Mouse (Mus musculus) MEL (cell line): ENCODE data around the gene Tcl1b5. TPM values are rescaled to one million over a fixed set of nuclear protein-coding genes. Genes with fewer than 3 reads are reported as not detected.

ENCODE experiments used
- DNase-seq: peaks from one replicate; pipeline ENCODE4 v3.0.0; 2011; ENCODE audit warnings: low read depth, low spot score
- H3K27ac ChIP-seq: 2 replicates; pipeline ENCODE4 v1.5.1; 2012; ENCODE audit warnings: low read depth, mild to moderate bottlenecking, control low read depth, low read length, moderate library complexity; ENCODE audit not compliant: control insufficient read depth
- H3K27me3 ChIP-seq, 2 experiments: fragments of 150-350 bp in 1 of 2; sonication (generic) in 1 of 2; 2 replicates each; pipeline ENCODE4 v1.6.1; 2012; ENCODE audit warnings: low read length in 2 of 2, mild to moderate bottlenecking in 2 of 2, improper control_type of control experiment in 1 of 2, moderate library complexity in 1 of 2; ENCODE audit not compliant: insufficient read depth in 2 of 2, control insufficient read depth in 1 of 2
- H3K36me3 ChIP-seq, 2 experiments: 2 replicates each; pipeline ENCODE4 v1.6.1; 2012 to 2014; ENCODE audit warnings: low read length in 2 of 2, improper control_type of control experiment in 1 of 2, inconsistent platforms in 1 of 2, mild to moderate bottlenecking in 1 of 2; ENCODE audit not compliant: insufficient read depth in 2 of 2, control insufficient read depth in 1 of 2
- H3K4me1 ChIP-seq, 2 experiments: fragments of 150-350 bp in 1 of 2; sonication (generic) in 1 of 2; 2 replicates each; pipeline ENCODE4 v1.6.1; 2012; ENCODE audit warnings: low read length in 2 of 2, improper control_type of control experiment in 1 of 2, mild to moderate bottlenecking in 1 of 2; ENCODE audit not compliant: insufficient read depth in 2 of 2, control insufficient read depth in 1 of 2
- H3K4me3 ChIP-seq, 2 experiments: fragments of 150-350 bp in 1 of 2; sonication (generic) in 1 of 2; 2 replicates each; pipeline ENCODE4 v1.5.1; 2012; ENCODE audit warnings: low read depth in 2 of 2, low read length in 2 of 2, mild to moderate bottlenecking in 2 of 2, moderate library complexity in 2 of 2, control low read depth in 1 of 2, improper control_type of control experiment in 1 of 2; ENCODE audit not compliant: control insufficient read depth in 1 of 2, insufficient read depth in 1 of 2
- H3K79me2 ChIP-seq: 2 replicates; pipeline ENCODE4 v1.6.1; 2012; ENCODE audit warnings: mild to moderate bottlenecking, low read length, moderate library complexity; ENCODE audit not compliant: control insufficient read depth, poor library complexity, insufficient read depth
- H3K9ac ChIP-seq: 2 replicates; pipeline ENCODE4 v1.6.1; 2012; ENCODE audit warnings: low read depth, mild to moderate bottlenecking, control low read depth, low read length, moderate library complexity; ENCODE audit not compliant: control insufficient read depth, poor library complexity, severe bottlenecking
- H3K9me3 ChIP-seq: fragments of 150-350 bp; sonication (generic); replicated peaks from 2 replicates; pipeline ENCODE4 v1.6.1; 2012; ENCODE audit warnings: mild to moderate bottlenecking, low read length, improper control_type of control experiment, moderate library complexity; ENCODE audit not compliant: insufficient read depth
- CHD1 ChIP-seq: IDR thresholded peaks from 2 replicates; pipeline ENCODE4 v1.6.1; 2012; ENCODE audit warnings: low read depth, mild to moderate bottlenecking, inconsistent platforms, low read length, improper control_type of control experiment
- CHD2 ChIP-seq: IDR thresholded peaks from 2 replicates; pipeline ENCODE4 v1.6.1; 2011; ENCODE audit warnings: low read length, improper control_type of control experiment
- CTCF ChIP-seq, 3 experiments: IDR thresholded peaks in 2 of 3; conservative IDR thresholded peaks in 1 of 3; 2 replicates each; pipeline ENCODE4 v1.5.1; 2011 to 2012; ENCODE audit warnings: low read length in 3 of 3, low read depth in 2 of 3, mild to moderate bottlenecking in 2 of 3, improper control_type of control experiment in 1 of 3, inconsistent platforms in 1 of 3, mixed read lengths in 1 of 3, moderate library complexity in 1 of 3; ENCODE audit not compliant: control insufficient read depth in 1 of 3, insufficient read depth in 1 of 3, poor library complexity in 1 of 3, severe bottlenecking in 1 of 3
- ELF1 ChIP-seq: IDR thresholded peaks from 2 replicates; pipeline ENCODE4 v1.6.1; 2014; ENCODE audit warnings: low read depth, mild to moderate bottlenecking, inconsistent platforms, low read length, improper control_type of control experiment, moderate library complexity
- ETS1 ChIP-seq: IDR thresholded peaks from 2 replicates; pipeline ENCODE4 v1.6.1; 2012; ENCODE audit warnings: low read depth, mild to moderate bottlenecking, inconsistent platforms, low read length, improper control_type of control experiment, moderate library complexity
- GABPA ChIP-seq: IDR thresholded peaks from 2 replicates; pipeline ENCODE4 v1.6.1; 2012; ENCODE audit warnings: low read depth, mild to moderate bottlenecking, inconsistent platforms, low read length, improper control_type of control experiment, moderate library complexity
- HCFC1 ChIP-seq: IDR thresholded peaks from 2 replicates; pipeline ENCODE4 v1.6.1; 2012; ENCODE audit warnings: low read depth, mild to moderate bottlenecking, inconsistent platforms, low read length, improper control_type of control experiment, moderate library complexity
- KAT2A ChIP-seq: conservative IDR thresholded peaks from 2 replicates; pipeline ENCODE4 v1.6.1; 2012; ENCODE audit warnings: low read depth, low read length, improper control_type of control experiment, inconsistent platforms
- MAFK ChIP-seq: IDR thresholded peaks from 2 replicates; pipeline ENCODE4 v1.6.1; 2011; ENCODE audit warnings: low read depth, mild to moderate bottlenecking, low read length, improper control_type of control experiment, borderline replicate concordance
- MAZ ChIP-seq: IDR thresholded peaks from 2 replicates; pipeline ENCODE4 v1.6.1; 2012; ENCODE audit warnings: low read depth, mild to moderate bottlenecking, inconsistent platforms, low read length, improper control_type of control experiment
- MXI1 ChIP-seq: IDR thresholded peaks from 2 replicates; pipeline ENCODE4 v1.6.1; 2011; ENCODE audit warnings: mild to moderate bottlenecking, low read depth, low read length, improper control_type of control experiment
- MYC ChIP-seq: IDR thresholded peaks from 2 replicates; pipeline ENCODE4 v1.6.1; 2011; ENCODE audit warnings: low read depth, mild to moderate bottlenecking, low read length, improper control_type of control experiment, moderate library complexity
- NRF1 ChIP-seq: IDR thresholded peaks from 2 replicates; pipeline ENCODE4 v1.6.1; 2014; ENCODE audit warnings: low read depth, mild to moderate bottlenecking, inconsistent platforms, low read length, improper control_type of control experiment, moderate library complexity; ENCODE audit not compliant: poor library complexity, insufficient read depth, severe bottlenecking
- RAD21 ChIP-seq: IDR thresholded peaks from 2 replicates; pipeline ENCODE4 v1.6.1; 2011; ENCODE audit warnings: mild to moderate bottlenecking, low read depth, low read length, improper control_type of control experiment
- RCOR1 ChIP-seq: IDR thresholded peaks from 2 replicates; pipeline ENCODE4 v1.6.1; 2012; ENCODE audit warnings: low read depth, mild to moderate bottlenecking, inconsistent platforms, low read length, improper control_type of control experiment
- SIN3A ChIP-seq: IDR thresholded peaks from 2 replicates; pipeline ENCODE4 v1.6.1; 2012; ENCODE audit warnings: low read length, improper control_type of control experiment, inconsistent platforms
- SMC3 ChIP-seq: IDR thresholded peaks from 2 replicates; pipeline ENCODE4 v1.6.1; 2011; ENCODE audit warnings: low read depth, low read length, improper control_type of control experiment
- TBP ChIP-seq: IDR thresholded peaks from 2 replicates; pipeline ENCODE4 v1.8.0; 2011; ENCODE audit warnings: low read depth, low read length, improper control_type of control experiment
- USF1 ChIP-seq: IDR thresholded peaks from 2 replicates; pipeline ENCODE4 v1.6.1; 2014; ENCODE audit warnings: low read depth, mild to moderate bottlenecking, inconsistent platforms, low read length, improper control_type of control experiment, moderate library complexity
- ZKSCAN1 ChIP-seq: IDR thresholded peaks from 2 replicates; pipeline ENCODE4 v1.6.1; 2012; ENCODE audit warnings: low read depth, mild to moderate bottlenecking, inconsistent platforms, low read length, improper control_type of control experiment, moderate library complexity
- polyA plus RNA-seq, 2 experiments: library from polyadenylated mRNA; stranded (reverse) in 1 of 2; unstranded in 1 of 2; fragments of >175 nt in 1 of 2; fragments of >200 nt in 1 of 2; gene quantifications; 2 replicates each; pipeline versions ENCODE4 v1.2.1 to v1.2.4; 2012; ENCODE audit warnings: low replicate concordance in 2 of 2, low read depth in 1 of 2; ENCODE audit not compliant: insufficient read length in 2 of 2, insufficient read depth in 1 of 2, missing spikeins in 1 of 2
- total RNA-seq: library from RNA; depleted of rRNA; stranded (reverse); fragments of 300-350 nt; gene quantifications from 2 replicates; pipeline ENCODE4 v1.2.3, GENCODE M21; 2012

Tcl1b5 gene
- total and polyA plus RNA-seq, 3 experiments: not detected

- no peak within 1 kb of the TSS for H3K4me3 ChIP-seq
- TF ChIP-seq ZKSCAN1 (no peak), MAFK (no peak), SIN3A (no peak), RAD21 (no peak), MAZ (no peak), MXI1 (no peak), RCOR1 (no peak), CTCF (IDR thresholded peaks at IDR 0.05 in 2 of 3, conservative IDR thresholded peaks at IDR 0.05 in 1 of 3; ENCODE audit: control insufficient read depth in 1 of 3, insufficient read depth in 1 of 3, low read depth in 2 of 3, low read length in 3 of 3, poor library complexity in 1 of 3, severe bottlenecking in 1 of 3) (no peak), CHD1 (no peak), KAT2A (no peak), MYC (no peak)
- H3K79me2 ChIP-seq: no peaks in the 10 kb centered on the region
- no peaks in the 10 kb centered on the region for H3K27me3 ChIP-seq
- no peak for DNase-seq
- H3K27ac ChIP-seq: no peak within 1 kb of the TSS
- H3K36me3 ChIP-seq: no peaks in the 10 kb centered on the region
- no peaks in the 10 kb centered on the region for H3K9me3 ChIP-seq
- H3K4me1 ChIP-seq: no peaks in the 10 kb centered on the region
- H3K9ac ChIP-seq: no peak within 1 kb of the TSS
Observed at GRCm38 (mm10) chr12:105159390-105159789, 16.8 kb upstream of the Tcl1b5 start, which contains the start of gene Tcl1b1. Gene Tcl1b1 (plus strand): TSS chr12:105159690.

GRCm38 (mm10) chr12:105166734-105167133 is 9.4 kb upstream of the Tcl1b5 start:
- Histone ChIP-seq H3K27ac (no peak overlapping the region), H3K4me1 (no peaks in the 10 kb centered on the region)
- TF ChIP-seq USF1: no peak
- TF ChIP-seq CHD2: no peak
- no peak for TF ChIP-seq ELF1
- TF ChIP-seq GABPA: no peak
- TF ChIP-seq SMC3: no peak
- TF ChIP-seq CHD1: no peak
- TF ChIP-seq HCFC1: no peak
- no peak for TF ChIP-seq MAFK
- TF ChIP-seq TBP: no peak
- TF ChIP-seq NRF1: no peak
- no peak for TF ChIP-seq MXI1
- TF ChIP-seq ETS1: no peak

More at GRCm38 (mm10) chr12:105166734-105167133, 9.4 kb upstream of the Tcl1b5 start:
- H3K9ac ChIP-seq: no peak overlapping the region
- no peaks in the 10 kb centered on the region for H3K27me3 ChIP-seq
- H3K79me2 ChIP-seq: no peaks in the 10 kb centered on the region
- no peak for DNase-seq
- H3K36me3 ChIP-seq: no peaks in the 10 kb centered on the region
- H3K9me3 ChIP-seq: no peaks in the 10 kb centered on the region
- H3K4me3 ChIP-seq: no peak overlapping the region
